Mouse (Mus musculus): ENCODE measurements at regions not wholly inside any gene's neighbourhood (a gene's known extent, or its start where the extent isn't known, plus 50 kb on each side); places are given as distances from the start of the nearest gene placed in this dataset.
"Not testable (repeated sequence)": the region's sequence is repeated elsewhere in the genome, so short reads cannot be mapped to it uniquely, and the experiment has no call there.

- no peak for DNase-seq (ENCODE audit: low spot score)
These were observed 270.6 kb downstream of the Etnk1 start for GRCm38 (mm10) chr6:143437367-143438271.

GRCm38 (mm10) chr6:143438272-143438591 lies 271.2 kb downstream of the Etnk1 start:
- DNase-seq (ENCODE audit: low spot score): no peak

GRCm38 (mm10) chr6:143439484-143439883 lies 272.5 kb downstream of the Etnk1 start:
- no peak for DNase-seq (ENCODE audit: low spot score)

GRCm38 (mm10) chr6:143440237-143440950 lies 273.4 kb downstream of the Etnk1 start:
- no peak for DNase-seq (ENCODE audit: low spot score)

- no peak for DNase-seq (ENCODE audit: low spot score)
These were observed 275.3 kb downstream of the Etnk1 start for GRCm38 (mm10) chr6:143442361-143442760.

GRCm38 (mm10) chr6:143443446-143443845 lies 276.4 kb downstream of the Etnk1 start:
- no peak for DNase-seq (ENCODE audit: low spot score)

- DNase-seq (ENCODE audit: low spot score): no peak
These were observed 277.8 kb downstream of the Etnk1 start for GRCm38 (mm10) chr6:143444782-143445181.

GRCm38 (mm10) chr6:143445834-143446552 lies 279.0 kb downstream of the Etnk1 start:
- no peak for DNase-seq (ENCODE audit: low spot score)

GRCm38 (mm10) chr6:143447060-143447459 lies 280.0 kb downstream of the Etnk1 start:
- no peak for DNase-seq (ENCODE audit: low spot score)

GRCm38 (mm10) chr6:143449071-143449470 lies 282.1 kb downstream of the Etnk1 start:
- DNase-seq (ENCODE audit: low spot score): no peak

- DNase-seq (ENCODE audit: low spot score): no peak
These were observed 284.8 kb downstream of the Etnk1 start for GRCm38 (mm10) chr6:143451869-143452268.

GRCm38 (mm10) chr6:143454695-143455218 lies 287.7 kb downstream of the Etnk1 start:
- no peak for DNase-seq (ENCODE audit: low spot score)

- no peak for DNase-seq (ENCODE audit: low spot score)
These were observed 298.0 kb downstream of the Etnk1 start for GRCm38 (mm10) chr6:143464907-143465537.

GRCm38 (mm10) chr6:143472676-143473075 lies 305.7 kb downstream of the Etnk1 start:
- not testable (repeated sequence) for DNase-seq (ENCODE audit: low spot score)

GRCm38 (mm10) chr6:143474396-143474795 lies 307.4 kb downstream of the Etnk1 start:
- DNase-seq (ENCODE audit: low spot score): no peak

GRCm38 (mm10) chr6:143475296-143475695 lies 308.3 kb downstream of the Etnk1 start:
- DNase-seq (ENCODE audit: low spot score): no peak

- DNase-seq (ENCODE audit: low spot score): no peak
These were observed 310.4 kb downstream of the Etnk1 start for GRCm38 (mm10) chr6:143477396-143477795.

- DNase-seq (ENCODE audit: low spot score): no peak
These were observed 312.2 kb downstream of the Etnk1 start for GRCm38 (mm10) chr6:143479239-143479638.

- DNase-seq (ENCODE audit: low spot score): no peak
These were observed 312.8 kb downstream of the Etnk1 start for GRCm38 (mm10) chr6:143479701-143480388.

- no peak for DNase-seq (ENCODE audit: low spot score)
These were observed 315.3 kb downstream of the Etnk1 start for GRCm38 (mm10) chr6:143482272-143482671.

- DNase-seq (ENCODE audit: low spot score): no peak
These were observed 315.8 kb downstream of the Etnk1 start for GRCm38 (mm10) chr6:143482868-143483267.
